Mouse (Mus musculus) lung, postnatal 14 days (tissue): ENCODE measurements around the gene Frat2.
A peak's percentile ranks its signal among the peaks of the same experiment; 100 is the strongest.

Experiments
- DNase-seq: peaks from one replicate; pipeline ENCODE4 v3.0.0; 2021

Gene Frat2

GRCm38 (mm10) chr19:41842706-41843105 lies 5.2 kb downstream of the Frat2 start:
- no peak for DNase-seq

GRCm38 (mm10) chr19:41842196-41842595 lies 5.7 kb downstream of the Frat2 start:
- no peak for DNase-seq

- DNase-seq: no peak
Observed at GRCm38 (mm10) chr19:41841105-41841750, 6.7 kb downstream of the Frat2 start.

- no peak for DNase-seq
Observed at GRCm38 (mm10) chr19:41839685-41840084, 8.2 kb downstream of the Frat2 start.

- DNase-seq: no peak
Observed at GRCm38 (mm10) chr19:41838808-41839207, 9.1 kb downstream of the Frat2 start.

GRCm38 (mm10) chr19:41837917-41838261 lies 10.0 kb downstream of the Frat2 start:
- DNase-seq: peak; percentile 28

GRCm38 (mm10) chr19:41837194-41837916 lies 10.6 kb downstream of the Frat2 start:
- no peak for DNase-seq

GRCm38 (mm10) chr19:41836719-41837118 lies 11.2 kb downstream of the Frat2 start:
- no peak for DNase-seq

- DNase-seq: peak; percentile 48
Observed at GRCm38 (mm10) chr19:41835816-41836215, 12.1 kb downstream of the Frat2 start.

GRCm38 (mm10) chr19:41835407-41835806 lies 12.5 kb downstream of the Frat2 start:
- DNase-seq: no peak

- DNase-seq: no peak
Observed at GRCm38 (mm10) chr19:41832501-41833201, 15.3 kb downstream of the Frat2 start.

- DNase-seq: no peak
Observed at GRCm38 (mm10) chr19:41831718-41832391, 16.1 kb downstream of the Frat2 start.

GRCm38 (mm10) chr19:41831101-41831570 lies 16.8 kb downstream of the Frat2 start:
- peak; percentile 13 for DNase-seq

GRCm38 (mm10) chr19:41830106-41831031 lies 17.6 kb downstream of the Frat2 start:
- DNase-seq: peak; percentile 32

- peak; percentile 90 for DNase-seq
Observed at GRCm38 (mm10) chr19:41829381-41830105, 18.4 kb downstream of the Frat2 start, which contains the start of gene Frat1. Gene Frat1, plus strand, starts transcription at chr19:41829970.

GRCm38 (mm10) chr19:41828941-41829340 lies 19.0 kb downstream of the Frat2 start:
- no peak for DNase-seq

GRCm38 (mm10) chr19:41826529-41826928 lies 21.4 kb downstream of the Frat2 start:
- no peak for DNase-seq

GRCm38 (mm10) chr19:41824950-41825349 lies 23.0 kb downstream of the Frat2 start:
- DNase-seq: no peak

- no peak for DNase-seq
Observed at GRCm38 (mm10) chr19:41822589-41822988, 25.3 kb downstream of the Frat2 start.

GRCm38 (mm10) chr19:41821436-41821835 lies 26.5 kb downstream of the Frat2 start:
- DNase-seq: no peak

- DNase-seq: no peak
Observed at GRCm38 (mm10) chr19:41818749-41819148, 29.2 kb downstream of the Frat2 start.
